Mouse (Mus musculus): ENCODE measurements at regions not wholly inside any gene's neighbourhood (a gene's known extent, or its start where the extent isn't known, plus 50 kb on each side); places are given as distances from the start of the nearest gene placed in this dataset.
"Not testable (repeated sequence)": the region's sequence is repeated elsewhere in the genome, so short reads cannot be mapped to it uniquely, and the experiment has no call there.

GRCm38 (mm10) chr13:42000966-42001365 lies 50.9 kb upstream of the Hivep1 start:
- no peak for DNase-seq

GRCm38 (mm10) chr13:41997883-41998282 lies 53.9 kb upstream of the Hivep1 start:
- no peak for DNase-seq

GRCm38 (mm10) chr13:41994126-41994525 lies 57.7 kb upstream of the Hivep1 start:
- no peak for DNase-seq

GRCm38 (mm10) chr13:41975918-41976317 lies 75.9 kb upstream of the Hivep1 start:
- DNase-seq, result no peak

- DNase-seq, result no peak
Observed at GRCm38 (mm10) chr13:41962915-41963314, 88.9 kb upstream of the Hivep1 start.

GRCm38 (mm10) chr13:41960960-41961359 lies 90.9 kb upstream of the Hivep1 start:
- not testable (repeated sequence) for DNase-seq

GRCm38 (mm10) chr13:41957932-41958331 lies 93.9 kb upstream of the Hivep1 start:
- no peak for DNase-seq

GRCm38 (mm10) chr13:41955884-41956283 lies 95.9 kb upstream of the Hivep1 start:
- DNase-seq, result no peak

GRCm38 (mm10) chr13:41955198-41955597 lies 96.6 kb upstream of the Hivep1 start:
- DNase-seq, result no peak

- no peak for DNase-seq
Observed at GRCm38 (mm10) chr13:41952453-41952852, 99.4 kb upstream of the Hivep1 start.

GRCm38 (mm10) chr13:41948241-41948640 lies 100.8 kb upstream of the Adtrp start:
- DNase-seq, result no peak

GRCm38 (mm10) chr13:41932313-41933100 lies 85.0 kb upstream of the Adtrp start:
- DNase-seq, result peak; percentile 8 to 27

- no peak for DNase-seq
Observed at GRCm38 (mm10) chr13:41929768-41930167, 82.3 kb upstream of the Adtrp start.

GRCm38 (mm10) chr13:41925851-41926250 lies 78.4 kb upstream of the Adtrp start:
- not testable (repeated sequence) for DNase-seq

- DNase-seq, result no peak
Observed at GRCm38 (mm10) chr13:41925211-41925610, 77.7 kb upstream of the Adtrp start.

GRCm38 (mm10) chr13:41921178-41921577 lies 73.7 kb upstream of the Adtrp start:
- no peak for DNase-seq

GRCm38 (mm10) chr13:41918525-41918924 lies 71.0 kb upstream of the Adtrp start:
- DNase-seq, result no peak

- not testable (repeated sequence) for DNase-seq
Observed at GRCm38 (mm10) chr13:41915816-41916215, 68.3 kb upstream of the Adtrp start.

- no peak for DNase-seq
Observed at GRCm38 (mm10) chr13:41910736-41911135, 63.3 kb upstream of the Adtrp start.

- no peak for DNase-seq
Observed at GRCm38 (mm10) chr13:41910236-41910635, 62.8 kb upstream of the Adtrp start.

- DNase-seq, result no peak
Observed at GRCm38 (mm10) chr13:41907027-41907426, 59.5 kb upstream of the Adtrp start.

- DNase-seq, result no peak
Observed at GRCm38 (mm10) chr13:41903286-41903685, 55.8 kb upstream of the Adtrp start.

GRCm38 (mm10) chr13:41899837-41900463 lies 52.5 kb upstream of the Adtrp start:
- no peak for DNase-seq

- DNase-seq, result no peak
Observed at GRCm38 (mm10) chr13:41899281-41899680, 51.8 kb upstream of the Adtrp start.

Measured in spleen, adult 18-20 months (tissue).